Mouse (Mus musculus) right cerebral cortex, adult 18-20 months (tissue): ENCODE results near the gene Bik.

Source experiments
- DNase-seq: peaks from one replicate; pipeline ENCODE4 v3.0.0; 2022; ENCODE audit warnings: mixed read lengths

Gene Bik

DNA sequence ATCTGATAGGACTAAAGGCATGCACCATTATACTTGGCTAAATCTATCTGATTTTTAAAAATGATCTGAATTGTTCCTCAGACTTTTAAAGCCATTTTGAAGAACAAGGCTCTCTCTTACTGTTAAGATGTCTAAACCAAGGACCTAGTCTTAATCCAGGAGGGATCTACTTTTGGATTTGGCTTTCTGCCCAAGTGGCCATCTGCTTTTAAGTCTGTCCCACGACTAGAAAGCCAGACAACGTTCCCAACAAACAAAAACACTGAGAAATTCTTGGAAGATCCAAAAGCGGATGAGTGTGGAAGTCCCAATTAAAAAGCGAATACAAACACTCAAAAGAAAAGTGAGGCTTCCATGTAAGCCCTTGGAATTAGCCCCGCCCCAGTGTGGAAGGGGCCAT lies 11.6 kb upstream of the Bik start:
- DNase-seq, result no peak

DNA sequence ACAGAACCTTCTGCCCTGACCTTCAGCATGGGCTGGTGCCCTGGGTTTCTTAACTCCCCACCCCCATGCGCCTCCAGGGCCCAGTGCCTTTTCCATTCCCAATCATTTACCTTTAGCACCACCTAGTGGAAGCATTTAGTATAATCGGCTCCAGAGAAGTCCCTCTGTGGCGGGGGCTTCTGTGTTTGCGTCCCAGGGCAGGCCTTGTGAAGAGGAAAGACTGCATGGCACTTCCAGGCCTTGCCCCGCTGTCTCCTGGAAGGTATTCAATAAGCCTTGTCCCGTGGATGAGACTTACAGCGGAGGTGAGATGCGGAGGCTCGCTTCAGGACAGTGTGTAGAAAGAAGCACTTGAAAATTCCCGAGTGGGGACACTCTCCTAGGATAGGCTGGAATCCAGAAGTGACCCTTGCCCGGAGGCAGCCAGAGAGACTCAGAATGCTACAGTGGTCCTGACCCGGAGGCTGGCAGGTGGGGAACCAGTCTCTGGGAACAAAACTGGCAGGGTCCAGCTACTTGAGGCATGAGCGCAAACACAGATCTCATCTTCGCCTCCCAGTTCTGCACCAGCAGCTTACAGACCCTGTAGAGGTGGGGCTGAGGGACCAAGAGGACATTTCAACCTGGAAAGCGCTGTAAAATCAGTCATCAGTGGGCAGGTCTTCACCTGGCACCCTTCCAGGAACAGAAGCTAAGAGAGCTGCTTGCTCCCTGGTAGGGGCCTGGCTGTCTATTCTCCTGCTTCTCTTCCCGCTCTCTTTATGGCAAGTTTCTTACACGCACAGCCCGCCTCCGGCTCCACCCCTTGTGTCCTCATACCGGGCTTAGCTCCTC lies 8.2 kb upstream of the Bik start:
- peak; percentile 52 for DNase-seq

DNA sequence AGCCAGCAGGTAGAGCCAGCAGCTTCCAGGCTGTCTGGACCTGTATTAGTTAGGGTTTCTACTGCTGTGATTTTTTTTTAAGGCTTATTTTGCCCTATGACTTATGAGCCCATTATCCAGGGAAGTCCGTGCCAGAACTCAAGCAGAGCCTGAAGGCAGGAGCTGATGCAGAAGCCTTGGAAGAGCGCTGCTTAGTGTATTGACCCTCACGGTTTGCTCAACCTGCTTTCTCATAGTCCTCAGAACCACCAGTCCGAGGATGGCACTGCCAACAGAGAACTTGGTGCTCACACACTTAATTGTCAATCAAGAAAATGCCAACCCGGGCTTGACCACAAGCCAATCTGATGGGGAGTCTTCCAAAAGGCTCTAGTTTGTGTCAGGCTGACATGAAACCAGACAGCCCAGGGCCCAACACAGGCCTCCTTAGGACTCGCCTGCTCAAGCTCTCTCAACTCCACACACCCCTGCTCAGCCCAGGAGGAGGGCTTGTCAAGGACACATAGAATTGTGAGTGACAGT lies 5.7 kb upstream of the Bik start:
- DNase-seq, result no peak

DNA sequence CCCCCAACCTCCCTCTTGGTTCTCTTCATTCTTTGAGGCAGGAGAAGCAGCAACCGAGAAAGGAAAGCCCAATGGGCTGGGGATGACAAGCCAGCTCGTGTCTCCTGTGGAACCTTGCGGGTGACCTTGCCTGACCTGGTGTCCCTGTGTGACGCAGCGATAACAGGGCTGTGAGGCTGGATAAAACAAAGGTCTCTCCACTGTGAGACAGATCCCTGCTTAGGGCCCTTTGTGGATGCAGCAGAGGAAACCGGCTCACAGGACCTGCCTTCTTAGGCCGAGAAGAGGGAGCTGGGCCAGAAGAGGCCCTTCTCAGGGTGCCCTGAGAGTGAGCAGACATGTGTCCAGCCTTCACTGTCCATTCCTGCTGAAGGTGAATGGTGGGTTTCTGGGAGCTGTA lies 3.5 kb upstream of the Bik start:
- DNase-seq, result no peak

DNA sequence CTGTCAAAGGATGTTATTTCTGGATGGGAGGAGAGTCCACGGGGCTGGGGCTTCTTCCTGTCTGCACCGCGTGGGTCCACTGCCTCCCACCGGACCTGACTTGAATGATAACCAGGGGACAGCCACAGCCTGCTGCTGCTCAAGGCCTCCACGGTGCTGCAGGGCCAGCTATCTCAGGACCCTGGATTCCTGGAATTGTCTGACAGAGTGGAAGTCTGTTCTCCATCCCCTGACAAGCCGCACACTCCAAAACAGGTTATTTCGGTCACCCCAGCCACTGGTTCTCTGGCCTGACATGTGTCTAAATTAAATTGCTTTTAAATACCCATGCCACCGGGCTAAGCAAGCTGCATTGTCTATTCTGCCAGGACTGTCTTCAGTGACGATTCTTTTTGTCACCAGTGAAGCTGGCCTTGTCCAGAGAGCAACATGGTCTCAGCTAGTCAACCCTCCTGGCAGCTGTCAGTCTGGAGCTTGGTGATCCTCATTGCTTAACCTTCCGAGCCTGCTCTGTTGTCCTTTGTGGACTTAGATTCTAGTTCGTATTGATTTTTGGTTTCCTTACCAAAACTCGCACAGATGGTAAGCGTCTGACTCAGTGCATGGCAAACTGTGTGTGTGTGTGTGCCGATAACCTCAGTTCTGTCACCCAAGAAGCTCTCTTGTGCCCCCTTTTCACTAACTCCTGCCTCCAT lies 2.9 kb upstream of the Bik start:
- no peak for DNase-seq

DNA sequence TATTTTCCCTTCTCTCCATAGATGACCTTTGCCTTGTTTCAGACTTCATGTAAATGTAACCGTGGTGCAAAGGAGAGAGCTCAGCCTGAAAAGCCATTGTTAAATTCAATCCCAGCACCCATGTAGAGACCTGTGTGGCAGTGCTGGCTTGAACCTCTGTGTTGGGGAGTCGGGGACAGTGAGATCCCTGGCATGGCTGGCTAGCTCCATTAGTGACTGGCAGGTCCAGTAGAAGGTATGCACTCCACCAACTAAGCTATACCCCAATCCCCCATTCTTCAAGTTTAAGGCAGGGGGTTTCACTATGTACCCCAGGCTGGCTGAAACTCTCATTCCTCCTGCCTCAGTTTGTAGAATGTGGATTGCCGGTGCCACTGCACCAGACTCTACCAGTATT lies 2.3 kb upstream of the Bik start:
- DNase-seq, result no peak

DNA sequence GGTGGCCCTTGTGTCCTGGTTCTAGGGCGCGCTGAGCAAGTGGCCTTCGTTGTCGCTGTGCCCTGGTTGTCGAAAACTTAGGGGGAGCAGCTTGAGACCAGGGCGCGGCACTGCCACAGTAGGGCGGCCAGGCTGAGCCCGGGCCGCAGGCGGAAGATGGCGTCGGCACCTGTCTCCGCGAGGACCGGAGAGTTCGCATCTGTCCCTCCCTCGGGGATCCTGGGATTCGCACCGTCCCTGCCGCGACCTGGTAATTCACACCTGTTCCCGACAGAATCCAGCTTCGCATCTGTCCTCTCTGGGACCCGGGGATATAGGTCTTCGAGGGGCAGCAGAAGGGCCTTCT lies 403 bp downstream of the Bik start:
- no peak for DNase-seq

DNA sequence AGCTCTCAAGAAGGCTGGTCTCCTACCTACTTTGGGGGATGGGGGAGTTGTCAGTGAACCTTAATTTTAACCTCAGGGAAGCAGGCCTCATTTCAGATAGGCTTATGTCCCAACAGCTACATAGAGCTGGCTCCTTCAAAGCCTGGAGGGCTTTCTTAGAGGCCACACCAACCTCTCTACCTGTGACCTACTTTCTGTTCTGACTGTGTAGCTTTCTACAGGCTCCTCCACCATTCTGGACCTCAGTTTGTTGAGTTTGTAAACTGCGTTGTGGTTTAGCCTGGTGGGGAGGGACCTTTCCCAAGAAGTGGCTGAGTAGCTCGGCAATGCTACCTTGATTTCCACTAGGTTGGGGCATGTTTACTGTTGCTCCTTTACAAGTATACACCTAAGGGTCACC lies 1.1 kb downstream of the Bik start:
- no peak for DNase-seq

DNA sequence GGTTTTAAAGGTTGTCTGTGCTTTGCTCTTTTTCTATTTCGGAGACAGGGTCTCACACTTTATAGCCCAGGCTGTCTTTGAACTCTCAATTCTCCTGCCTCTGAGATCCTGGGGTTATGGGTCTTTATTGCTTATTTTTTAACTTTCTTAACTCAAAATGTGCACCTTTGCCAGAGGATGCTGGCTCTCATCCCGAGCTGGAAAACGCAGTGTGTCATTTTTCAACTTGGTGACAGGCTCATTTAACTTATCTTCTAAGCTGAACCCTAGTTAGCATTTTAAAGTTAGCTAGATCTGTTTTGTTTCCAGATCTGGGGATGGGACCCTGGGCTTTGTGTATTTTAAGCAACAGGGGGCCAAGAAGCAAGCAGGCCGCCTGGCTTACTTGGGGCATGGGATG lies 2.2 kb downstream of the Bik start:
- no peak for DNase-seq

DNA sequence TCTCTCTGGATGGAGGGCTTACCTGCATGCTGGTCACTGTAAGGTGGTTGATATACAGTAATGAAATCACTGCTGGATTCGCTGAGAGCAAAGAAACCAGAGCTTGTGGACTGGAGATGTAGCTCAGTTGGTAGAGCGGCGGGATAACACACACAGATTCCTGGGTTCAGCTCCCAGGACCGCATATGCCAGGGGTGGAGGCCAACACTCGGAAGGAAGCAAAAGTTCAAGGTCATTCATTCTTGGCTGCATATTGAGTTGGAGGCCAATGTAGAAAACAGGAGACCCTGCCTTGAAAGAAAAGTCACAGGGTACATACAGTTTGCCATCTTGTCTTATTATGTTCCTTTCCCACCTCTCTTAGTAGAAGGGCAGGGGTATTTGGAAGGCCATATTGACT lies 3.1 kb downstream of the Bik start:
- DNase-seq, result no peak

DNA sequence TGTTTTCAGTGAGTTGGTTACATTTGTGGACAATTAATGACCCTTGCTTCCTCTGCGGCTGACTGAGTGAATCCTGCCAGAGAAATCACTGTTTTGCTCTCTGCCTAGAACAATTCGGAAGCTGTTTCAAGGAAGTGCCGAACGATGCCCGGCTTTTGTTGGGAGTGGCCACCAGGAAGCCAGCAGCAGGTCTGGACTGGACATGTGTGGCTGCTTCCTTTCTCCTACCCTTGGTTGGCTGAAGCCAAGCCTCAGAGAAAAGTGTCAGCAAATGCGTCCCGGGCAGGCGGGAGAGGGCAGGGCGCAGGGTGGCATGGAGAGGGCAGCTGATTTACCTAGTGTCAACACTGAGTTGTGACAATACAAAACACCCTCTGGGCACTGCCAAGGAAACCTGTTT lies 3.6 kb downstream of the Bik start:
- DNase-seq, result no peak

DNA sequence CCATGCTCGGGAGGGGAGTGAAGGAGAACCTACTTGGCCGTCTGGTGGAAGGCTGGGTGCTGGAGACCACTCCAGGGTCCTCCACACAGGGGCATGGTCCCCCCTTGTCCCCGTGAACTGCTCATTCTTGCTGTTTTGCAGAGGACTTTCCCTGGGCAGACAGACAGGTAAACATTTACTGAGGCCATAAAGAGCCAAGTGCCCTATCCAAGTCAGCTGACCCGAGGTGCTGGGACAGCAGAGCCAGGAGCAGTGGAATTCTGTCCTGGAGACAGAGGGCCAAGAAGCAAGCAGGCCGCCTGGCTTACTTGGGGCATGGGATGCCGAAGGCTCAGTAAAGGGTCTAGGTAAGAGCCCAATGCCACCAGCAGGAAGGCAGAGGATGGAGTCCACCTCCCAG lies 4.0 kb downstream of the Bik start:
- DNase-seq, result no peak

DNA sequence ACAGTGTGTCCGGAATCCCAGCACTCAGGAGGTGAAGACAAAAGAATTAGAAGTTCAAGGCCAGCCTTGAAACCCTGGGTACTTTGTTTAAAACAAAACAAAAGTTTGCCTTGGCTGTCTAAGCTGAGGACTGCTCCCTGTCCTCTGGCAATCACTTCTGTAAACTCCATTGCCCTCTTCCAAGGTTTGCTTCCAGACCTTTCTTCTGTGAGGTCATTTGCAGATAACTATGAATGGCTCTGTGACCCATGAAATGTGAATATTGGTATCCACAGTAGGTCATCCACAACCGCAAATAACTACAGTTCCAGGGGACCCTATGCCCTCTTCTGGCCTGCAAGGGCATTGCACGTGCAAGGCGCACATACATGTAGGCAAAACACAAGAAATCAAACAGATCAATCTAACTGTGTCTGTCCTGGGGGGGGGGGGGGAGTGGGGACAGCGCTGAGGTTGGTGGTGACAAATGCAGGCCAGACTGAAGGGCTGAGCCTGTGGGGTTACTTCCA lies 5.4 kb downstream of the Bik start:
- DNase-seq, result no peak

DNA sequence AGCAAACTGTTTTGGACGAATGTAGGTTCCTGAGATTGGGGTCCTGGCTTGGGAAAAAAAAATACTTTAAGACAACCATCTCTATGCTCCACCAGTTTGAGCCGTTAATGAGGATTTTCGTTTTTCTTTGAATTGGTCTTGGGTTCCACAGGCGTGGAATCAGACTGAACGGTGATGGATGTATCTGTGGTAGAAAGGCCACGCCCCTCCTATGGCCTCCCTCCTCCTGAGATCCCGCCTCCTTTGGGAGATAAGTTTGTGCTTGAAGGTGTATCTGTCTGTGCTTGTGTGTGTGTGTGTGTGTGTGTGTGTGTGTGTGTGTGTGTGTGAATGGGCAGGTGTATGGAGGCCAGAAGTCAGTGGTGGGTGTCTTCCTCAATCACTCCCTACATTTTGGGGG lies 5.9 kb downstream of the Bik start:
- DNase-seq, result no peak

DNA sequence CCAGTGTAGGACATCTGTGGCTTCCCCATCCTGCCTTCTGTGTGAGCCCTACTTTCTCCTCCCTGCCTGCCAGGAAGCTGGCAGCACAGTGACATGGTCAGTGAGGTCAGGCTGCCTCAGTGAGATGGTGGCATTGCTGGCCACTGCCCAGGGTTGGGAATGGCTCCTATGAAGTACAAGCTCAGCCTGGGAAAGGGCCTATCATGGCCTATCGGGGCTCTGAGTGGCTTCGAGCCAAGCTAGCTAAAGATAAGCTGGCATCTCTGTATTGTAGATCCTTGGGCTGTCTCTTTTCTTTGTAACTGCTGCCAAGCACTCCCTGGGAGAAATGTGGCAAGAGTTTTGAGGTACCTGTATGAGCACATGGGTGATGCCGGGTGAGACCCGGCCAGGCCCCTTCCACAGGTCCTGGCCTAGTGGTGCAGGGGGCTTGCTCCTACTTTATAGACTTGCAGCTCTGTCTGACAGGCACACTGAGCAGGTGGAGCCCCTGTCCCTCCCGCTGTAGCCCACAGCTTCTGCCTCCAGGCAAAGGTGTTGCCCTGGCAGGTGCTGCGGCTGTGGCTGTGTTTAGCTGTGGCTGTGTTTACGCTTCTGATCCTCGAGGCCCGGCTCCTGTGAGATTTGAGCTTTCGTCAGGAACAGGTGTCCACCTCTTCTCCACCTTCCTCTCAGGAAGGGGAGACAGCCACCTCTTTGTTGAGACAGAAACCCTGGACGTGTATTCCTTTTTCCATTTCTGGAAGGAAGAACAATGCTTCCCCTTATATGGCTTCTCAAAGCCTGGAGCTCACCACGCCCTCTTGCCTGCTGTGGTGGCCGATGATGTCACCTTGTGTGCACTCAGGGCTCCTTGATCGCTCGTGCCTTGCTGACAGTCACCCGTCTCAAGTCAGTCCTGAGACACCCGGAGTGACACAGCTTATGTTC lies 8.6 kb downstream of the Bik start:
- DNase-seq, result no peak

DNA sequence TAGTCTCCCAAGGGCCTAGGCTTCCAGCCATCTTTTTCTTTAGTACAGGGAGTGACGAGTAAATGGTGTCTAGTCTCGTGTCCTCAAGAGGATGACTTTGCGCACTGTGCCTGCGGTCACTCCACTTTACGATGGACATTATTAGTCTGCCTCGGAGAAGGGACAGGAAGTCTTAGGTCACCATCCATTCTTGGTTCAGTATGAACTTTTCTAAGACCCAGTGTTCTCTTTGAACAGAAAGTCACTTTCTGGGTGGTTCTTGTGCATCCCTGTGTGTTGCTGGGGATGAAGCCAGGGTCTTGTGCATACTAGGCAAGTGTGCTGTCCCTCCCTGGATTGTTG lies 9.2 kb downstream of the Bik start:
- no peak for DNase-seq

DNA sequence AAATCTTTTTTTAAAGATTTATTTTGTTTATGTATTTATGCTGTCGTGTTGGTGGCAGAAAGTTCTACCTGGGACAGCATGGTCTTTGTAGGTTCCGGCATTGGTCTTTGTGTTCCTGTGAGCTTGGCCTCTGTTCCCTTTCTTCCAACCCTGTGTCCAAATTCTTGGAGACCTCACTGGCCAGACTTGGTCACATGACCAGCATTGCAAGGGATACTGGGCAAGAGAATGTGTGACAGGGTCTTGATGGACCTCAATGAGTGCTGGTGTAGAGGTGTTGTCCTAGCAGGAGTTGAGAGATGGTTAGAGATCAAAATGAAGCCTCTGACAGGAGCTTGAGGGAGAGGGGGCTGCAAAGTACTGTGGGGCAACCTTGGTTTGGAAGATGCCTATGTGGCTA lies 12.2 kb downstream of the Bik start:
- no peak for DNase-seq

DNA sequence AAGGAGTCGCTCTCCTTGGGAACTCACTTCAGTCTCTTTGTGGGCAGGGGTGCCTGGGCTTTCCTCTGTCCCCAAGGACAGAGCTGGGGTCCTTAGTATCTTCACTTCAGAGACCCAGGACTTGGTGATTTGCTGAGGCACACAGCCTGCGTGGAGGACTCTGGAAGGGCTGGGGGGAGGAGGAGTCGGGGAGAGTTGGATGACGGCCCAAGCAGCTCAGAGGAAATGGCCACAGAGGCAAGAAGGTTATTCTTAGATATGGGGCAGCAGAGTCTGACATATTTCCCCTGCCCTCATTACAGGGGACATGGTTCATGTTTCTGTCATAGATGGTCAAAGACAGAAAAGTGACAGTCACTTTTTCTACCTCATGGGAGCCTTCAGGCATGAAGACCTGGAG lies 13.2 kb downstream of the Bik start:
- DNase-seq, result no peak

DNA sequence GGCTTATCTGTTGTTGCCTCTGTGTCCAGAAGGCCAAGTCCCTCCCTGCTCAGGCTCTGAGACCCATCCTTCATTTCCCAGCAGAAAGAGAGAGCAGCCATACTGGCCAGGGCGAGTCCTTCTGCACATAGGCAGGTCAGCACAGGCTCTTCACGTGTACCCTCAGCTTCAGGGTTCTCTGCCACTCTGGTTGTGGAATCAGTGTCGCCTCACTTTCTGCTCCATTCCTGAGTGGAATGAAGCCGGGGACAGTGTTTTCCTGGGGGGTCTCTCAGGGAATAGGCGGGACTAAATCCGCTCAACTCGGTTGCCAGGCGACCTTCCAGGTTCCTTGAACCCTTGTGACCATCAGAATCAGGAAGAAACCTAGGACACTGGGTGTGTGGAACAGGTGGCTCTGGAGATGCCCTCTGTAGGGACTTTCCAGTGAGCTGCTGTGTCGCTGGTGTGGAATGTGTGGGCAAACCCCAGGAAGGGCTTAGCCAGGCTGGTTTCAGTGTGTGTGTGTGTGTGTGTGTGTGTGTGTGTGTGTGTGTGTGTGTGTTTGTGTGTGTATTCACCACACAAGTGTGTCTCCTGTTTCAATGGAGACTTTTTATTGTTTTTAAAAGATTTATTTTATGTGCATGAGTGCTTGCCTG lies 15.1 kb downstream of the Bik start:
- DNase-seq, result no peak

DNA sequence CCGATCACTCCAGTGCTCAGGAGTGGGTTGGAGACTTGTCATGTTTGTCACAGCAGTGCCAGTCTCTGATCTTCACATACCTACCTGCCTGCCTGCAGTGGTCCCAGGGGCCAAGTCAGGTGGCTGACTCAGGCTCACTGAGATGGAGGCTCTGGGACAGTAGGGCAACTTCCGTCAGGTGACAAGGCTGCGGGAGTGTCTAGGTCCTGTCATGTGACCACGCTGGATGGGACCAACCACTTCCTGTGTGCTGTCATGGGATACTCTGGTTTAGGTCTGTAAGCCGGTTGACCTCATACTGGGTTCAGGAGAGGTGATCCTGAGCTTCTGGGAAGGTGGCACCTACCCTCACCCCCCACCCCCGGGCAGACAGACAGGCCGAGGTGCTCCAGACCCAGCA lies 19.4 kb downstream of the Bik start:
- DNase-seq, result no peak

DNA sequence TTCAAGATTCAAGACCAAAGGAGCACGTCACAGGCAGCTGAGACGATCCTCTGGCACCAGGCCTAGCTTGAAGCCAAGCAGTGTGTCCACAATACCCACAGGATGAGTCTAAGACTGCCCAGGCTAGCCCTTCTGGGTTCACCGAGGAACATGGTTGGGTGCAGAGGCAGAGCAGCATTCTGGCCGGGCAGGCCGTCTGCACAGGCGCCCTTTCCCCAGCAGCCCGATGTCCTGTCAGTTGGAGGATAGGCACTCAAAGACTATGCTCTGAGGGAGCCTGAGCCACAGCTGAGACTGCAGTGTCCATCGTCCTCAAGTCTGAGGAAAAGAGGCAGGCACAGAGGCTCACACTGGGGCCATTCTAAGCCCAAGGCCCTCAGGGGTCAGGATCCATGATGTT lies 20.5 kb downstream of the Bik start:
- DNase-seq, result no peak

DNA sequence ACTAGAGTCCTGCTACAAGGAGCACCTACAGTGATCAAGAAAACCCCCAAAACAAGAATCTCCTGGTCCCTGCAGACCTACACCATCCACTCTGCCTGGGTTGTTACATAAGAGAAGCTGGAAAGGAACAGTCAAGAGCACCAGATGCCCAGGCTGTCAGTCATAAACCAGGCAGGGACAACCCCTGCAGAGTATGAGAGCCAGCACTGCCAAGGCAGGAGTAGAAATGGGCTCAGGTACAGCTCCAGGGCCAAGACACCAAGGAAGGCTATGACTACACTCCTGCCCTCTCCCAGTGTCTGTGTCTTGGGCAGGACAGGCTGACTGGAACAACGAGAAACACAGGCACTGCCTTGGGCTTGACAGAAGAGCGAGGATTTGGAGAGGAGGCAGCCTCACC lies 23.5 kb downstream of the Bik start:
- no peak for DNase-seq

DNA sequence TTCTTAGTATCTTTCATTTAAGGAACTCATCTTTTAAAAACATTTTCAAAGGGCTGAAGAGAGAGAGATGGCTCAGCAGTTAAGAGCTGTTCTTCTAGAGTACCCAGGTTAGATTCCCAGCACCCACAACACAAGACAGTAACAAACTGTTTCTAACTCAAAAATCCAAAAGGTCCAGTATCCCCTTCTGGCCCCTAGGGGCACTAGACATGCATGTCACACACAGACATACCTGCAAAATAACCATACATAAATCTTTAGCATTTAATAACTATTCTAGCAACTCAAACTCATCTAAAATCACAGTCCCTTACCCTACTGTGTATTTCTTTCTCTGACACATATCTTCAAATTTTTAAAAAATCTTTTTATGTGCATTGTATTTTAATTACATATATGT lies 27.2 kb downstream of the Bik start:
- DNase-seq, result no peak
